In the genomic region with DNA sequence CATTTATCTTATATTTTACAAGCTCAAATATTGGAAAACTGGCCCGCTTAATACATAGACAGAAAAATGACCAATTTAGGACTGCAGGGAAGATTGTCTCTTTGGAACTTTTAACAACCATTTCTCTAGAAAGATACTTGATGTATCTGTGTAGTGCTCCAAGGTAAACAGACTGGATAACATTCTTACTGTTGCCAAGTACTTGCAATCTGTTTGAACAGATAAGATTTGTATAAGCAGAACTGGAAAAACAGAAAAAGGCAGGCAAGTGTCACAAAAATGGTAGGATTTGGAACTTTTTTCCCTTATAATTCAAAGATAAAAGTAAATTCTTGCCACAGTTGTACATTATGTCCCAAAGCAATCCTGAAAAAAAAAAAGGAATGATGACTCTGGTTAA, we compare ENCODE assay signal across 26 mouse cellular contexts.
"Had no signal": no experiment of that assay in that cellular context is flagged by ENCODE, and none has a peak within 500 bp of the region (broad histone marks: within the 10 kb centered on the region; RNA-seq: fewer than 3 reads in every experiment).

No protein-coding gene starts in this region.

- ATAC-seq: forebrain, embryonic 13.5 days; forebrain, embryonic 15.5 days; forebrain, embryonic 16.5 days; forebrain, postnatal 0 days had no signal

- H3K4me1 ChIP-seq: embryonic facial prominence, embryonic 10.5 days; embryonic facial prominence, embryonic 12.5 days; embryonic facial prominence, embryonic 13.5 days; embryonic facial prominence, embryonic 15.5 days; forebrain, embryonic 10.5 days; forebrain, embryonic 13.5 days; forebrain, embryonic 15.5 days; heart, embryonic 10.5 days had no signal

- H3K27ac ChIP-seq: embryonic facial prominence, embryonic 10.5 days; embryonic facial prominence, embryonic 12.5 days; embryonic facial prominence, embryonic 13.5 days; embryonic facial prominence, embryonic 15.5 days; forebrain, embryonic 10.5 days; forebrain, embryonic 13.5 days; forebrain, embryonic 15.5 days; gastrocnemius, adult 2 months; heart, adult 2 months; heart, embryonic 10.5 days had no signal

- H3K9me3 ChIP-seq: embryonic facial prominence, embryonic 10.5 days; embryonic facial prominence, embryonic 12.5 days; embryonic facial prominence, embryonic 13.5 days; embryonic facial prominence, embryonic 15.5 days; forebrain, embryonic 10.5 days; forebrain, embryonic 13.5 days; forebrain, embryonic 15.5 days; heart, embryonic 10.5 days had no signal

- H3K4me2 ChIP-seq: embryonic facial prominence, embryonic 12.5 days; embryonic facial prominence, embryonic 13.5 days; embryonic facial prominence, embryonic 15.5 days; forebrain, embryonic 13.5 days; forebrain, embryonic 15.5 days had no signal

- H3K36me3 ChIP-seq: embryonic facial prominence, embryonic 10.5 days; embryonic facial prominence, embryonic 12.5 days; embryonic facial prominence, embryonic 13.5 days; embryonic facial prominence, embryonic 15.5 days; forebrain, embryonic 10.5 days; forebrain, embryonic 15.5 days; heart, embryonic 10.5 days had no signal

- H3K4me3 ChIP-seq: embryonic facial prominence, embryonic 10.5 days; embryonic facial prominence, embryonic 12.5 days; embryonic facial prominence, embryonic 13.5 days; embryonic facial prominence, embryonic 15.5 days; erythroblast, embryonic 14.5 days; forebrain, embryonic 10.5 days; forebrain, embryonic 13.5 days; forebrain, embryonic 15.5 days; gastrocnemius, adult 2 months; heart, adult 2 months; heart, embryonic 10.5 days had no signal

- DNase-seq: cerebellum, adult 8-10 months; cerebellum, adult 9-10 months; cerebellum, adult 9-11 months; cerebellum, postnatal 14 days; cerebellum, postnatal 25 days; cerebellum, postnatal 36 days; embryo, embryonic 11 days; forebrain, postnatal 0 days; gastrocnemius, adult 2 months; gastrocnemius, postnatal 10 days; gastrocnemius, postnatal 14 days; gastrocnemius, postnatal 25 days; gastrocnemius, postnatal 36 days; heart, adult 11 months; heart, adult 18-20 months; heart, adult 2 months had no signal

- H3K27me3 ChIP-seq: embryonic facial prominence, embryonic 12.5 days; embryonic facial prominence, embryonic 13.5 days; embryonic facial prominence, embryonic 15.5 days; forebrain, embryonic 13.5 days; forebrain, embryonic 15.5 days had no signal

- H3K9ac ChIP-seq: embryonic facial prominence, embryonic 12.5 days; embryonic facial prominence, embryonic 13.5 days; embryonic facial prominence, embryonic 15.5 days; forebrain, embryonic 13.5 days; forebrain, embryonic 15.5 days; forebrain, postnatal 0 days had no signal
